Mouse (Mus musculus) liver, postnatal 0 days (tissue): ENCODE measurements around the gene Pdf. TPM values are rescaled to one million over a fixed set of nuclear protein-coding genes. Genes with fewer than 3 reads are reported as not detected.
"Not testable (repeated sequence)": the region's sequence is repeated elsewhere in the genome, so short reads cannot be mapped to it uniquely, and the experiment has no call there.

Experiments used
- ATAC-seq: fragments of 200-750 bp; cut with Nextera tagmentation; 2 replicates; pipeline ENCODE4 v1.8.0; 2017; ENCODE audit warnings: mild to moderate bottlenecking, moderate library complexity
- DNase-seq: peaks from one replicate; pipeline ENCODE4 v3.0.0-alpha.2; 2016
- H3K27ac ChIP-seq: fragments of 300-500 bp; sonication (generic); 2 replicates; pipeline ENCODE4 v1.5.1; 2014; ENCODE audit warnings: antibody characterized with exemption, moderate library complexity, mild to moderate bottlenecking, low read depth
- H3K27me3 ChIP-seq: fragments of 300-500 bp; sonication (generic); 2 replicates; pipeline ENCODE4 v1.6.1; 2014; ENCODE audit warnings: low read length, control low read depth, mixed read lengths; ENCODE audit not compliant: insufficient read depth
- H3K36me3 ChIP-seq: fragments of 300-500 bp; sonication (generic); replicated peaks from 2 replicates; pipeline ENCODE4 v1.6.1; 2014; ENCODE audit warnings: mild to moderate bottlenecking, control low read depth, low read length, moderate library complexity, mixed read lengths; ENCODE audit not compliant: insufficient read depth
- H3K4me1 ChIP-seq: fragments of 300-500 bp; sonication (generic); 2 replicates; pipeline ENCODE4 v1.6.1; 2014; ENCODE audit warnings: antibody characterized with exemption, mild to moderate bottlenecking, control low read depth; ENCODE audit not compliant: insufficient read depth
- H3K4me2 ChIP-seq: fragments of 300-500 bp; sonication (generic); 2 replicates; pipeline ENCODE4 v1.6.1; 2014; ENCODE audit warnings: low read depth, mild to moderate bottlenecking, low read length, moderate library complexity, mixed read lengths
- H3K4me3 ChIP-seq: fragments of 300-500 bp; sonication (generic); 2 replicates; pipeline ENCODE4 v1.5.1; 2014; ENCODE audit warnings: low read depth, low read length
- H3K9ac ChIP-seq: fragments of 300-500 bp; sonication (generic); replicated peaks from 2 replicates; pipeline ENCODE4 v1.6.1; 2014; ENCODE audit warnings: mild to moderate bottlenecking, moderate library complexity
- H3K9me3 ChIP-seq: fragments of 300-500 bp; sonication (generic); 2 replicates; pipeline ENCODE4 v1.6.1; 2016; ENCODE audit warnings: mild to moderate bottlenecking, control low read depth, low read length, mixed read lengths
- CTCF ChIP-seq: sonication (generic); IDR thresholded peaks from 2 replicates; pipeline ENCODE4 v1.5.1; 2016; ENCODE audit warnings: antibody characterized with exemption, low read depth
- EP300 ChIP-seq: IDR thresholded peaks from 2 replicates; pipeline ENCODE4 v1.6.1; 2016; ENCODE audit warnings: antibody characterized with exemption, low read depth, mild to moderate bottlenecking
- WGBS: fragments of 180-500 bp; shearing (Covaris S2); extraction: QIAGEN DNeasy Blood & Tissue Kit; methylation state at CpG from one replicate; pipeline ENCODE4 v1.1.7; 2014; ENCODE audit not compliant: insufficient replicate concordance; 5-methylcytosine and 5-hydroxymethylcytosine counted together
- polyA plus RNA-seq: library from polyadenylated mRNA; unstranded; fragments of >200 nt; fragmentation: Nextera tagmentation; extraction: Ambion mirVana; gene quantifications from 2 replicates; pipeline ENCODE4 v1.2.1, GENCODE M21; 2015

Pdf gene
- polyA plus RNA-seq, 1 experiment from 2014 or later: 20.7 TPM

DNA sequence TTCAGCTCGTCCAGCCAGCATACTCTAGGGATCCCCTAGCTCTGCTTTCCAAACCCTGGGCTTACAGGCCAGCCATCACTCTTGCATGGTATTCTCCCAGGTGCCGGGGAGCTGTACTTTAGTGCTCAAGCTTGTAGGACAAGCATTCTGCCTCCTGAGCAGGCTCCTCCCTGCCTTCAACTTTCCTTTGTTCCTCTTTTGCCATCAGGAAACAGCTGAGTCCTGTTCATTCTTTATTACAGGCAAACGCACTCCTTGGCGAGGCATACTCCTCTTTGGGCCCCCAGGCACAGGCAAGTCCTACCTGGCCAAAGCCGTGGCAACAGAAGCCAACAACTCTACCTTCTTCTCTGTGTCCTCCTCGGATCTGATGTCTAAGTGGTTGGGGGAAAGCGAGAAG is 7.8 kb downstream of the Pdf start:
- no peaks in the 10 kb centered on the region for H3K27me3 ChIP-seq
- ATAC-seq: no peak
- no peak overlapping the region for H3K4me2 ChIP-seq
- no peak for TF ChIP-seq CTCF
- no peak for TF ChIP-seq EP300
- no peaks in the 10 kb centered on the region for H3K9me3 ChIP-seq
- peaks cover 69% of the 10 kb centered on the region for H3K36me3 ChIP-seq
- H3K9ac ChIP-seq: no peak overlapping the region
- H3K27ac ChIP-seq: no peak overlapping the region
- WGBS: 68% methylated on average over 7 of the region's 7 CpGs
- H3K4me3 ChIP-seq: no peak overlapping the region
- DNase-seq: no peak
- no peaks in the 10 kb centered on the region; the same call in 1 of the 2 replicates for H3K4me1 ChIP-seq

DNA sequence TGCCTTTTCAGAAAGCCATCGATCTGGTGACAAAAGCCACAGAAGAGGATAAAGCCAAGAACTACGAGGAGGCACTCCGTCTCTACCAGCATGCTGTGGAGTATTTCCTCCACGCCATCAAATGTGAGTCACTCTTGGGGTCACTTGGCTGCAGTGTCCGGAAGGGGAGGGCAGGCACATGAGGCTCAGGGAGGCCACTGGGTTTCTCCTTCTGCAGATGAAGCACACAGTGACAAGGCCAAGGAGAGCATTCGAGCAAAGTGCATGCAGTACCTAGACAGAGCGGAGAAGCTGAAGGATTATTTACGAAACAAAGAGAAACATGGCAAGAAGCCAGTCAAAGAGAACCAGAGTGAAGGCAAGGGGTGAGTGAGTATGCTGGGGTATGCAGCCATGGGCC is 11.8 kb downstream of the Pdf start:
- ATAC-seq: 0 out of 2 replicates have a peak, but pooled peaks have one; percentile 27
- peaks cover 29% of the 10 kb centered on the region for H3K36me3 ChIP-seq
- H3K4me2 ChIP-seq: no peak overlapping the region
- 76% methylated on average over 8 of the region's 8 CpGs for WGBS
- peaks cover 18% of the 10 kb centered on the region for H3K4me1 ChIP-seq
- no peak for DNase-seq
- no peak overlapping the region for H3K9ac ChIP-seq
- no peak overlapping the region for H3K4me3 ChIP-seq
- H3K9me3 ChIP-seq: no peaks in the 10 kb centered on the region
- H3K27me3 ChIP-seq: no peaks in the 10 kb centered on the region
- TF ChIP-seq CTCF (no peak), EP300 (no peak)
- no peak overlapping the region for H3K27ac ChIP-seq

DNA sequence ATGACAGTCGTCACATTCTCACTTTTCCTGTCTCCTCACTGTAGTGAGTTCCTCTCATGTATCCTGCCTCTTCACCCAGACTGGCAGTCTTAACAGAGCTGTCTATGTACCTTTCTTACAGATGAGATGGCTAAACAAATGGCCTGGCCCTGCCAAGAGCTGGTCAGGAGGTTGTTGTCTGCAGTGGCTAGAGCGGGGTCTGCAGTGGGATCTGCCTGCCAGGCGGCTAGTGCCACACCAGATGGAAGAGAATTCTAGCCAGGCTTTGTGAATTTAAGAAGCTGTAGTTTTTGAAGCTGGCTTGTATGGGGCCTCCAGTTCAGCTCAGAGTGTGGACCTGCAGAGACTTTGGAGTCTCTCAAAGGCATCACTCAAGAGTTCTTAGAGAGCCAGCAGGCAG is 12.8 kb downstream of the Pdf start:
- Histone ChIP-seq H3K9me3 (no peaks in the 10 kb centered on the region), H3K36me3 (peaks cover 21% of the 10 kb centered on the region), H3K27ac (no peak overlapping the region), H3K4me2 (no peak overlapping the region), H3K4me1 (peaks cover 18% of the 10 kb centered on the region), H3K9ac (no peak overlapping the region), H3K27me3 (no peaks in the 10 kb centered on the region), H3K4me3 (no peak overlapping the region)
- 81% methylated on average over 3 of the region's 3 CpGs for WGBS
- ATAC-seq: no peak
- no peak for DNase-seq
- TF ChIP-seq CTCF (no peak), EP300 (no peak)

DNA sequence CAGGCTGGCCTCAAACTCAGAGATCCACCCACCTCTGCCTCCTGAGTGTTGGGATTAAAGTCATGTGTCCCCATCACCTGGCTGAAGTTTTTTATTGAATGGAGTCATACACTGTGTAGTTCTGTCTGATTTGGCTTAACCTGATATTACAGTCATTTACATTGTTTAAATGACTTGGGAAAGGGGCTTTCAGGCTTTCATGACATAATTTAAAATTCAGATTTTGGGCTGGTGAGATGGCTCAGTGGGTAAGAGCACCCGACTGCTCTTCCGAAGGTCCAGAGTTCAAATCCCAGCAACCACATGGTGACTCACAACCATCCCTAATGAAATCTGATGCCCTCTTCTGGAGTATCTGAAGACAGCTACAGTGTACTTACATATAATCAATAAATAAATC is 14.8 kb downstream of the Pdf start:
- 89% methylated on average over 2 of the region's 2 CpGs for WGBS
- not testable (repeated sequence) for H3K36me3 ChIP-seq, H3K9ac ChIP-seq, H3K4me2 ChIP-seq, DNase-seq, H3K27me3 ChIP-seq, H3K9me3 ChIP-seq, H3K27ac ChIP-seq, H3K4me3 ChIP-seq, ATAC-seq
- peaks cover 18% of the 10 kb centered on the region for H3K4me1 ChIP-seq

DNA sequence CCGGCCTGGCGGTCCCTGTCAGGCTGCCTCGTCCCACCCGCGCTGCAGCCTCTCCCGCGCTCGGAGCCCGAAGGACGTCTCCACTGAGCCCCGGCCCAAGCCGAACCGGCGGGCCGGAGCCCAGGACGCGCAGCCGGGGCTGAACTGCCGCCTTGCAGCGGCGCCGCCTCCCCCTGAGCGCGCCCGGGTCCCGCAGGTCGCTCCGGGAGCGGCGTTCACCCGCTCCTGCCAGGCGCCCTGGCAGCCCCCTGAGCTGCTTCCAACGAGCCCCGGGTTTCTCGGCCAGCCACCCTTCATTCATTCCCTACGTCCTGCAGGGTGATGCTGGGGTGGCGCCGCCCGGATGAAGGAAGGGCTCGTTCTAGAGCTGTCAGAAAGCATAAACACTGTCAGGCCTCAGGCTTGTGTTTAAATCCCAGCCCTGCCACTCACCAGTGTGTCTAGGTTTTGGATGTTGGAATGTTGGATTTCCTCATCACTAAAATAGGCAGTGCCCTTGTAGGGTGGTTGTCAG is 16.8 kb downstream of the Pdf start:
- ATAC-seq: no peak
- TF ChIP-seq EP300 (no peak), CTCF (no peak)
- H3K36me3 ChIP-seq: 0 out of 2 replicates have a peak, but pooled peaks cover 3% of the 10 kb centered on the region
- H3K27ac ChIP-seq: peak overlapping the region; percentile 88
- under 1% methylated on average over 20 of the region's 40 CpGs for WGBS
- peaks cover 18% of the 10 kb centered on the region for H3K4me1 ChIP-seq
- no peaks in the 10 kb centered on the region for H3K9me3 ChIP-seq
- no peaks in the 10 kb centered on the region for H3K27me3 ChIP-seq
- no peak for DNase-seq
- peak overlapping the region; percentile 98 for H3K9ac ChIP-seq
- H3K4me2 ChIP-seq: peak overlapping the region; percentile 94
- H3K4me3 ChIP-seq: peak overlapping the region; percentile 99

DNA sequence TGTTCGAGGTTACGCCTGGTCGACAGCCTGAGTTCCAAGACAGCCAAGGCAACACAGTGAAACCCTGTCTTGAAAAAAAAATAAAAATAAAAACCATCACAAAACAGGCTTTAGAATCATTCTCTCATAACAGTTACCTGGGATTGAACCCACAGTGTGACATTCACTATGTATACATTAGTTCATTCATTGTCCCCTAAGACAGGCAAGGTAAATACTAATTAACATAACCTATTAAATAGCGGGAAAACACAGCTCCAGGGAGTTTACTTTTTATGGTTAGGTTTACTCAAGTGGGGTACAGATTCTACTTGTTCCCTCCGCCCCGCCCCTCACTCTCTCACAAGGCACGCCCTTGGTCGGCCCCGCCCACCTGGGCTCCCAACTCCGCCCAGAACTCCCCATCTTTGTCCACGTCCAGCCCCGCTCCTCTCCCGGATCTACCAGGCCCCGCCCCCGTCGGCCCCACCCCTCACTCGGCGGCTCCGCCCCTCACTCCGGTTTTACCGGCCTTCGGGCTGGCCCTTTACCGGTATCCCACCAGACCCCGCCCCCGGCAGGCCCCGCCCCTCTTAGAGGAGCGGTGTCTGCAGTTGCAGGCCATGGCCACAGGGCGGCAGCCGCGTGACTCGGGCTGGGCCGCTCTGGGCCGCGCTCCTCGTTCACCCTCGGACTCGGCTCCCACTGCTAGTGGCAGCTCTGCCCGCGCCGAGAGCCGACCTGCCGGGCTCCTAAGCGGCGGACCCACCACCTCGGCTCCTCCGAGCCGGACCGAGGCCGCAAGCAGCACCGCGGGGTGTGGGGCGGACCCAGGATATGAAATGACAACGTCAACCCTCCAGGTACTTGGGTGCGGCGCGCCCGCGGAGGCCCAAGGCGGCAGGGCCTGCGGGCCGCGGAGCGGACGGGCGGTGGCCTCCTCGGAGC is 17.5 kb downstream of the Pdf start, which contains the start of gene Vps4a:
TSS of gene Vps4a (plus strand) at position 573 of the 927 bp plus-strand sequence.
- peaks cover 18% of the 10 kb centered on the region for H3K4me1 ChIP-seq
- no peak for TF ChIP-seq EP300
- TF ChIP-seq CTCF: peak; percentile 95
- H3K27me3 ChIP-seq: no peaks in the 10 kb centered on the region
- H3K4me2 ChIP-seq: peak within 1 kb of the TSS; percentile 94
- peak within 1 kb of the TSS; percentile 98 for H3K9ac ChIP-seq
- no peaks in the 10 kb centered on the region for H3K36me3 ChIP-seq
- H3K4me3 ChIP-seq: peak within 1 kb of the TSS; percentile 99
- WGBS: 7% methylated on average over 42 of the region's 66 CpGs
- peak; percentile 96 for ATAC-seq
- H3K9me3 ChIP-seq: no peaks in the 10 kb centered on the region
- DNase-seq: peak; percentile 99
- peak within 1 kb of the TSS; percentile 88 for H3K27ac ChIP-seq
